Mouse (Mus musculus) adrenal gland, adult 18-20 months (tissue): ENCODE measurements around the gene Cenpl. TPM values are rescaled to one million over a fixed set of nuclear protein-coding genes. Genes with fewer than 3 reads are reported as not detected.
A peak's percentile ranks its signal among the peaks of the same experiment; 100 is the strongest.
"Not testable (repeated sequence)": the region's sequence is repeated elsewhere in the genome, so short reads cannot be mapped to it uniquely, and the experiment has no call there.

ENCODE experiments used
- DNase-seq, 2 experiments: peaks; one replicate each; pipeline ENCODE4 v3.0.0; 2021 to 2022; ENCODE audit warnings: low spot score in 2 of 2
- long read RNA-seq, 2 experiments: library from polyadenylated mRNA; stranded (forward); transcript quantifications; one replicate each; pipeline ENCODE4 v2.0.0; 2021
- total RNA-seq, 2 experiments: library from RNA; stranded (reverse); gene quantifications; 1 replicate in 1 of 2; 2 replicates in 1 of 2; pipeline ENCODE4 v1.2.3; 2021

The Cenpl gene
- total RNA-seq = 1 to 10 TPM; 1.8 to 1.9 TPM
- long read RNA-seq, experiment 1 = 0 reads
- long read RNA-seq, experiment 2 = 0 reads

- DNase-seq = peak; percentile 91 to 92
Observed at GRCm38 (mm10) chr1:161070352-161071271, at the start of gene Cenpl, which contains the start of gene Dars2. Cenpl (plus strand) TSS chr1:161070713. Dars2 (minus strand) TSS chr1:161070658.

GRCm38 (mm10) chr1:161025410-161026210, 44.9 kb upstream of the Cenpl start:
- DNase-seq = no peak

GRCm38 (mm10) chr1:161027196-161027595, 43.3 kb upstream of the Cenpl start:
- no peak for DNase-seq

- DNase-seq = not testable (repeated sequence)
Observed at GRCm38 (mm10) chr1:161028427-161028826, 42.1 kb upstream of the Cenpl start.

- DNase-seq = no peak
Observed at GRCm38 (mm10) chr1:161030058-161030457, 40.5 kb upstream of the Cenpl start.

GRCm38 (mm10) chr1:161031881-161032280, 38.6 kb upstream of the Cenpl start:
- no peak for DNase-seq

GRCm38 (mm10) chr1:161032345-161032744, 38.2 kb upstream of the Cenpl start:
- DNase-seq = peak in 1 of 2 experiments; percentile 34

- no peak for DNase-seq
Observed at GRCm38 (mm10) chr1:161033856-161034434, 36.6 kb upstream of the Cenpl start.

- peak; percentile 96 to 98 for DNase-seq
Observed at GRCm38 (mm10) chr1:161034435-161035280, 35.9 kb upstream of the Cenpl start, which contains the start of gene Zbtb37. Zbtb37 (minus strand) TSS chr1:161034849.

GRCm38 (mm10) chr1:161035281-161035785, 35.2 kb upstream of the Cenpl start:
- peak in 1 of 2 experiments; percentile 42 for DNase-seq

GRCm38 (mm10) chr1:161035786-161036404, 34.6 kb upstream of the Cenpl start:
- DNase-seq = no peak

- DNase-seq = no peak
Observed at GRCm38 (mm10) chr1:161036411-161036841, 34.1 kb upstream of the Cenpl start.

GRCm38 (mm10) chr1:161037026-161037425, 33.5 kb upstream of the Cenpl start:
- no peak for DNase-seq

GRCm38 (mm10) chr1:161037599-161037998, 32.9 kb upstream of the Cenpl start:
- DNase-seq = no peak

- no peak for DNase-seq
Observed at GRCm38 (mm10) chr1:161038004-161038403, 32.5 kb upstream of the Cenpl start.

- no peak for DNase-seq
Observed at GRCm38 (mm10) chr1:161038968-161039721, 31.4 kb upstream of the Cenpl start.

- DNase-seq = no peak
Observed at GRCm38 (mm10) chr1:161039741-161040425, 30.6 kb upstream of the Cenpl start.

- no peak for DNase-seq
Observed at GRCm38 (mm10) chr1:161040426-161040770, 30.1 kb upstream of the Cenpl start.
